Mouse (Mus musculus): ENCODE results near the gene Fahd2a.

The Fahd2a gene

GRCm38 (mm10) chr2:127424977-127425376, 19.4 kb downstream of the Fahd2a start, which contains the start of gene Gpat2:
Gpat2 (plus strand) TSS chr2:127425199.
- DNase-seq: no peak

- no peak for DNase-seq
These were observed 25.9 kb downstream of the Fahd2a start for GRCm38 (mm10) chr2:127418266-127418970.

- DNase-seq: no peak
These were observed 27.7 kb downstream of the Fahd2a start for GRCm38 (mm10) chr2:127416706-127417105.

- no peak for DNase-seq
These were observed 28.6 kb downstream of the Fahd2a start for GRCm38 (mm10) chr2:127415806-127416205.

GRCm38 (mm10) chr2:127411126-127411525, 33.2 kb downstream of the Fahd2a start:
- DNase-seq: no peak

GRCm38 (mm10) chr2:127398738-127399137, 45.6 kb downstream of the Fahd2a start:
- DNase-seq: no peak

- no peak for DNase-seq
These were observed 49.7 kb downstream of the Fahd2a start for GRCm38 (mm10) chr2:127394606-127395161.

GRCm38 (mm10) chr2:127391323-127391722, 53.0 kb downstream of the Fahd2a start:
- DNase-seq: no peak

- DNase-seq: no peak
These were observed 53.5 kb downstream of the Fahd2a start for GRCm38 (mm10) chr2:127390846-127391245.

- DNase-seq: no peak
These were observed 54.0 kb downstream of the Fahd2a start for GRCm38 (mm10) chr2:127390352-127390751.

- DNase-seq: no peak
These were observed 56.8 kb downstream of the Fahd2a start for GRCm38 (mm10) chr2:127387521-127387920.

All from cerebellum, adult 9-10 months (tissue).